Mouse (Mus musculus): ENCODE measurements around the gene Zfp978. TPM values are rescaled to one million over a fixed set of nuclear protein-coding genes. Genes with fewer than 3 reads are reported as not detected.

Zfp978 gene
- not detected for polyA plus RNA-seq (2014; fragmentation: Illumina TruSeq; extraction: RNeasy Lipid Tissue Mini Kit (QIAGEN cat#74804); ENCODE audit: low read depth, low replicate concordance)

DNA sequence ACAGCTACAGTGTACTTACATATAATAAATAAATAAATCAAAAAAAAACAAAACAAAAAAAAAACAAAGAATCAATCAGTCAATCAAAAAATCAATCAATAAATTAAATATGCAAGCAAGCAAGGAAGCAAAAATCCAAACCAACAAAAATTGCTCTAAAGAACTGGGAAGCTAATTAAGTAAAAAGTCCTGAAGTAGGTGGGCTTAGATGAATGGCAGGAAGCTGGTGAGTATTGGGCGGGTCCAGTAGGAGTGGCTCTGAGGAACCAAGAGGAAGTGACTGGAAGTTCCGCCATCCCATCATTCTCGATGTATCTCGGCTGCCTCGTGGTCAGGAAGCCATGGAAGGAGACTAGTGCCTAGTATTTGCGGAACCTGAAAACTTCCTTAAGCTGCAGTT is at the start of gene Zfp978:
Gene Zfp978 (plus strand): TSS at position 301 of the 400 bp plus-strand sequence.

Other genes with a start within 250 kb of the Zfp978 start
- 23.8 TPM for gene Zfp991, start 229.3 kb upstream of the Zfp978 start, polyA plus RNA-seq (2014; fragmentation: Illumina TruSeq; extraction: RNeasy Lipid Tissue Mini Kit (QIAGEN cat#74804); ENCODE audit: low read depth, low replicate concordance)
- gene Zfp988, start 55.6 kb upstream of the Zfp978 start, polyA plus RNA-seq (2014; fragmentation: Illumina TruSeq; extraction: RNeasy Lipid Tissue Mini Kit (QIAGEN cat#74804); ENCODE audit: low read depth, low replicate concordance), result not detected
- 13.7 TPM for gene Zfp982, start 131.1 kb downstream of the Zfp978 start, polyA plus RNA-seq (2014; fragmentation: Illumina TruSeq; extraction: RNeasy Lipid Tissue Mini Kit (QIAGEN cat#74804); ENCODE audit: low read depth, low replicate concordance)
- gene Gm16503, start 178.9 kb downstream of the Zfp978 start, polyA plus RNA-seq (2014; fragmentation: Illumina TruSeq; extraction: RNeasy Lipid Tissue Mini Kit (QIAGEN cat#74804); ENCODE audit: low read depth, low replicate concordance), result 0.36 TPM
- gene Zfp985, start 192.0 kb downstream of the Zfp978 start, polyA plus RNA-seq (2014; fragmentation: Illumina TruSeq; extraction: RNeasy Lipid Tissue Mini Kit (QIAGEN cat#74804); ENCODE audit: low read depth, low replicate concordance), result 0.24 TPM